Mouse (Mus musculus) ES-Bruce4 (cell line): Measurements from ENCODE around the gene Nme7.

Source experiments
- CTCF ChIP-seq: IDR thresholded peaks from one replicate; pipeline ENCODE4 v1.8.1; 2011; ENCODE audit warnings: low read depth, low read length
- POLR2A ChIP-seq: IDR thresholded peaks from one replicate; pipeline ENCODE4 v1.8.1; 2011; ENCODE audit warnings: low read length; ENCODE audit not compliant: insufficient read depth

GRCm38 (mm10) chr1:164314085-164314484, 10.2 kb downstream of the Nme7 start:
- TF ChIP-seq CTCF (no peak), POLR2A (no peak)
